8 mouse cellular contexts compared by ENCODE assay signal in genomic region chr3:116594728-116595602, GRCm38 (mm10). TPM values are rescaled to one million over a fixed set of nuclear protein-coding genes. Genes with fewer than 3 reads are reported as not detected.
DNase-seq lines count a peak whose midpoint lies in the region; ATAC-seq and TF ChIP-seq lines count a peak whose summit lies in the region.

Gene Sass6, plus strand, starts transcription at chr3:116594982.

- H3K4me1 ChIP-seq in hindbrain, embryonic 10.5 days (replicated peaks) = peaks cover 16% of the 10 kb centered on the region
- H3K4me1 ChIP-seq in lung, postnatal 0 days (ENCODE audit: insufficient read depth, low read depth, low read length) = no peaks in the 10 kb centered on the region

- under 1% methylated on average over 65 of the region's 65 CpGs for WGBS in hindbrain, embryonic 10.5 days
- under 1% methylated on average over 65 of the region's 65 CpGs for WGBS in lung, postnatal 0 days

- DNase-seq in MN1 (ENCODE audit: low spot score) = peak; percentile 95
- peak; percentile 96 for DNase-seq in cerebellum, adult 9-10 months
- DNase-seq in hindbrain, embryonic 10.5 days (ENCODE audit: low spot score) = peak; percentile 97
- DNase-seq in layer of hippocampus, adult 9-11 months = peak; percentile 95
- DNase-seq in lung, postnatal 0 days (ENCODE audit: low spot score) = peak; percentile 98
- DNase-seq in ovary, postnatal 14 days (ENCODE audit: low spot score) = peak; percentile 98
- peak; percentile 98 for DNase-seq in thymus, postnatal 14 days

- H3K9ac ChIP-seq in lung, postnatal 0 days (replicated peaks; ENCODE audit: low read depth) = peak within 1 kb of the TSS; percentile 70

- ATAC-seq in frontal cortex, adult (ENCODE audit: low TSS enrichment) = peak; percentile 99
- ATAC-seq in lung, postnatal 0 days = peak; percentile 98

- TF ChIP-seq EP300 in lung, postnatal 0 days (IDR thresholded peaks at IDR 0.05) = no peak

- peak within 1 kb of the TSS; percentile 74 for H3K4me2 ChIP-seq in lung, postnatal 0 days (replicated peaks; ENCODE audit: low read depth, low read length)

- peak within 1 kb of the TSS; percentile 94 for H3K27ac ChIP-seq in hindbrain, embryonic 10.5 days
- peak within 1 kb of the TSS; percentile 79 for H3K27ac ChIP-seq in lung, postnatal 0 days (ENCODE audit: low read length)

- no peaks in the 10 kb centered on the region for H3K27me3 ChIP-seq in hindbrain, embryonic 10.5 days (ENCODE audit: insufficient read depth, poor library complexity, severe bottlenecking)
- no peaks in the 10 kb centered on the region for H3K27me3 ChIP-seq in lung, postnatal 0 days (replicated peaks; ENCODE audit: insufficient read depth, low read length)

- no peaks in the 10 kb centered on the region for H3K9me3 ChIP-seq in hindbrain, embryonic 10.5 days
- no peaks in the 10 kb centered on the region for H3K9me3 ChIP-seq in lung, postnatal 0 days (ENCODE audit: low read length)

- peaks cover 23% of the 10 kb centered on the region for H3K36me3 ChIP-seq in hindbrain, embryonic 10.5 days
- H3K36me3 ChIP-seq in lung, postnatal 0 days (ENCODE audit: insufficient read depth, low read length) = peaks cover 10% of the 10 kb centered on the region; the same call in 1 of the 2 replicates

- TF ChIP-seq CTCF in lung, postnatal 0 days (IDR thresholded peaks at IDR 0.05) = no peak

- H3K4me3 ChIP-seq in hindbrain, embryonic 10.5 days = peak within 1 kb of the TSS; percentile 88
- H3K4me3 ChIP-seq in lung, postnatal 0 days (ENCODE audit: low read depth, low read length) = peak within 1 kb of the TSS; percentile 84

RNA-seq across cellular contexts. Expression of gene Sass6, which starts in this region (rescaled TPM):
- 28.5 and 36.1 TPM in 2 replicates for polyA plus RNA-seq in hindbrain, embryonic 10.5 days (2016; fragmentation: Nextera tagmentation; extraction: Ambion mirVana)
- 3.7 and 4.2 TPM in 2 replicates for polyA plus RNA-seq in lung, postnatal 0 days (2015; fragmentation: Nextera tagmentation; extraction: Ambion mirVana)

Comparison
In these comparisons a context has a peak if more than half of its experiments do, and no peak if none do; other contexts are left out.
1. Peak in every context shown above with its lines: DNase-seq, ATAC-seq, H3K4me3 ChIP-seq and H3K27ac ChIP-seq.